Mouse (Mus musculus) kidney, adult 2 months (tissue): Measurements from ENCODE around the gene Copz1.

ENCODE experiments used
- CTCF ChIP-seq: fragments of 200-500 bp; conservative IDR thresholded peaks from 2 replicates; pipeline ENCODE4 v1.5.1; 2011; ENCODE audit warnings: low read depth, mild to moderate bottlenecking, control low read depth, low read length, moderate library complexity, mixed read lengths; ENCODE audit not compliant: insufficient read depth, insufficient read length
- POLR2A ChIP-seq: fragments of 200-500 bp; IDR thresholded peaks from one replicate; pipeline ENCODE4 v1.6.1; 2011; ENCODE audit warnings: low read depth, low read length, control low read depth

DNA sequence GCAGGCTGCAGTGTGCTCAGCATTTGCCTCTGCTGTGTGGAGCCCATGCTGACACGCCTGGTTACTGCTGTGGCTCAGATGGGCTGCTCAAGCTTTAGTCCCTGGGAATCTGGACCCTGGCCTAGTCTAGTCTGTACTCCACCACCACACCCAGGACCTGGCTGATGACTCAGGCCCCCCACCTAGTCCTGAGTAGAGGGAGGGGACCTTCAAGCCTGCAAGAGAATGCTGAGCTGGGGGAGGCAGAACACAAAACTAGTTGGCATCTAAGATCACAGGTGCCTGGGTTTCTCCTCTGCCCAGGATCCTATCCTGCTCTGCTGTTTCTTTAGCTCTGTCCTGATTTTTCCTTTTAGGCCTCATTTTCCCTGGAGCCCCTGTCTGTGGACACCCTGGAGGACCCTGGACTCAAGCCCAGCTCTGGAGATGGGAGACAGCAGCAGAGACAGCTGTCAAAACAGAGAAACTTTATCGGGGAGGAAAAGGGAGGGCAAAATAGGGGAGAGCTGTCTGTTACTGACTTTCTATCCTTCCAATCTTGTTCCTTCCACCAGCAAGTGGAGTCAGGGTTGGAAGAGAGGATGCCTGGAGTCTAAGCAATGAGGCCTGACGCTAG lies 45.8 kb downstream of the Copz1 start:
- TF ChIP-seq POLR2A (no peak), CTCF (no peak)
